Mouse (Mus musculus) forebrain, embryonic 16.5 days (tissue): ENCODE results near the gene E130114P18Rik. TPM values are rescaled to one million over a fixed set of nuclear protein-coding genes. Genes with fewer than 3 reads are reported as not detected.
A peak's percentile ranks its signal among the peaks of the same experiment; 100 is the strongest.

Experiments
- ATAC-seq: fragments of 200-750 bp; cut with Nextera tagmentation; 2 replicates; pipeline ENCODE4 v1.8.0; 2017; ENCODE audit warnings: mild to moderate bottlenecking, moderate library complexity
- H3K27ac ChIP-seq: fragments of 300-500 bp; sonication (generic); 2 replicates; pipeline ENCODE4 v1.5.1; 2014; ENCODE audit warnings: low read length, control low read depth
- H3K27me3 ChIP-seq: fragments of 300-500 bp; sonication (generic); replicated peaks from 2 replicates; pipeline ENCODE4 v1.6.1; 2014; ENCODE audit warnings: low read length; ENCODE audit not compliant: control insufficient read depth, insufficient read depth
- H3K36me3 ChIP-seq: fragments of 300-500 bp; sonication (generic); 2 replicates; pipeline ENCODE4 v1.6.1; 2014; ENCODE audit not compliant: control insufficient read depth, insufficient read depth
- H3K4me1 ChIP-seq: fragments of 300-500 bp; sonication (generic); replicated peaks from 2 replicates; pipeline ENCODE4 v1.6.1; 2014; ENCODE audit warnings: low read length; ENCODE audit not compliant: control insufficient read depth, insufficient read depth
- H3K4me2 ChIP-seq: fragments of 300-500 bp; sonication (generic); 2 replicates; pipeline ENCODE4 v1.6.1; 2014; ENCODE audit warnings: mild to moderate bottlenecking, low read length, control low read depth
- H3K4me3 ChIP-seq: fragments of 300-500 bp; sonication (generic); replicated peaks from 2 replicates; pipeline ENCODE4 v1.5.1; 2014; ENCODE audit warnings: mild to moderate bottlenecking, low read length, control low read depth
- H3K9ac ChIP-seq: fragments of 300-500 bp; sonication (generic); replicated peaks from 2 replicates; pipeline ENCODE4 v1.6.1; 2014; ENCODE audit warnings: low read depth, low read length, control low read depth
- H3K9me3 ChIP-seq: fragments of 300-500 bp; sonication (generic); 2 replicates; pipeline ENCODE4 v1.6.1; 2016; ENCODE audit warnings: low read length; ENCODE audit not compliant: control insufficient read depth
- WGBS: fragments of 180-500 bp; shearing (Covaris S2); extraction: QIAGEN DNeasy Blood & Tissue Kit; methylation state at CpG from one replicate; pipeline ENCODE4 v1.1.7; 2014; 5-methylcytosine and 5-hydroxymethylcytosine counted together
- polyA plus RNA-seq: library from polyadenylated mRNA; unstranded; fragments of >200 nt; fragmentation: Nextera tagmentation; extraction: Ambion mirVana; gene quantifications from 2 replicates; pipeline ENCODE4 v1.2.1, GENCODE M21; 2015

E130114P18Rik gene
- polyA plus RNA-seq, 1 experiment from 2014 or later: 31.0 TPM

DNA sequence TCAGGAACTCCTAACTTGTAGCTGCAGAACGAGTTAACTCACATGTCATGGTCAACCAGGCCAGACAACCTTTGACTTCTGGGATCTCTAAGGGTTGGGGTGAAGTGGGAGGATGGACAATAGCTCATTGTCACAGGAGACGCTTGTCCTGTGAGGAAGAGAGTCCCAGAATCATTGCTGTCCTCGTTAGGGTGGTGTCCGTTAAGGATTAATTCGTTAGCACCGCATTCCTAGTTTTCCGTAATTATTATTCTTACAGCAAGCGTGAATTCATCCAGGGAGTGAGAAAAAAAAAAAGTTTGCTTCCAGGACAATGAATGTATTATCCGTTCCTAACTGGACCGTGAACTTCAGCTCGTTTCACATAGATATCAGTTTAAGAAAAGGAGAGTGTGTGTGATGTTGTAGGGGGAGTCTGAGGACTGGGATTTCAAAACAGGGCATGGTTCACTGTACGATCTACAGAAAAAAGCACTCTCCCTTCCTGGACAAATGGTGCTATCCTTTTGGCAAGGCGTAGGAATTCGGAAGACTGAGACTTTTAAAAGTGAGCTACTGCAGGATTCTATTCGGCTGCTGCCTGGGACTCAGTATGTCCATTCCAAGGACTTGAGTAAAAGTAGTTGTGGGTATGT is 195.0 kb downstream of the E130114P18Rik start:
- WGBS: 9% methylated on average over 15 of the region's 15 CpGs
- no peaks in the 10 kb centered on the region for H3K9me3 ChIP-seq
- peak overlapping the region; percentile 52 for H3K4me2 ChIP-seq
- peak overlapping the region; percentile 47 for H3K4me3 ChIP-seq
- ATAC-seq: peak; percentile 19; the same call in 1 of the 2 replicates
- no peaks in the 10 kb centered on the region for H3K36me3 ChIP-seq
- H3K27me3 ChIP-seq: no peaks in the 10 kb centered on the region
- peak overlapping the region; percentile 93 for H3K27ac ChIP-seq
- H3K4me1 ChIP-seq: peaks cover 40% of the 10 kb centered on the region
- H3K9ac ChIP-seq: peak overlapping the region; percentile 64

DNA sequence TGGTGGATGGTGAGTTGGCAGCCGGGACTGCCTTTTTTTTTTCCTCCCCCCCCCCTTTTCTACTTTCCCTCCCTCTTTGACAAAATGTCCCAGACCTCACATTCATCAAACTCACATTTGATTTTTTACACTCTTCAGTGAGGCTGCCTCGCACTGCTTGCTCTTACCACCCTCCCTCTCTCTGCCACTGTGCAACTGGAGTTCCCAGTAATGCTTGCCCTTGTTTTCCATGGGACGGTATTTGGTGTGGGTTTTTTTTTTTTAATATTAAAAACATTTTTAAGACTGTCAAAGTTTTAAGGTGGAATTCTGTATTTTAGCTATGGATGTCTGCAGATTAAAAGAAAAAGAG is 195.8 kb downstream of the E130114P18Rik start:
- ATAC-seq: peak; percentile 69
- Histone ChIP-seq H3K9ac (peak overlapping the region; percentile 64), H3K9me3 (no peaks in the 10 kb centered on the region), H3K4me3 (peak overlapping the region; percentile 47), H3K4me2 (peak overlapping the region; percentile 52), H3K36me3 (no peaks in the 10 kb centered on the region), H3K4me1 (peaks cover 41% of the 10 kb centered on the region), H3K27me3 (no peaks in the 10 kb centered on the region), H3K27ac (peak overlapping the region; percentile 93)
- WGBS: 16% methylated on average over 3 of the region's 3 CpGs

DNA sequence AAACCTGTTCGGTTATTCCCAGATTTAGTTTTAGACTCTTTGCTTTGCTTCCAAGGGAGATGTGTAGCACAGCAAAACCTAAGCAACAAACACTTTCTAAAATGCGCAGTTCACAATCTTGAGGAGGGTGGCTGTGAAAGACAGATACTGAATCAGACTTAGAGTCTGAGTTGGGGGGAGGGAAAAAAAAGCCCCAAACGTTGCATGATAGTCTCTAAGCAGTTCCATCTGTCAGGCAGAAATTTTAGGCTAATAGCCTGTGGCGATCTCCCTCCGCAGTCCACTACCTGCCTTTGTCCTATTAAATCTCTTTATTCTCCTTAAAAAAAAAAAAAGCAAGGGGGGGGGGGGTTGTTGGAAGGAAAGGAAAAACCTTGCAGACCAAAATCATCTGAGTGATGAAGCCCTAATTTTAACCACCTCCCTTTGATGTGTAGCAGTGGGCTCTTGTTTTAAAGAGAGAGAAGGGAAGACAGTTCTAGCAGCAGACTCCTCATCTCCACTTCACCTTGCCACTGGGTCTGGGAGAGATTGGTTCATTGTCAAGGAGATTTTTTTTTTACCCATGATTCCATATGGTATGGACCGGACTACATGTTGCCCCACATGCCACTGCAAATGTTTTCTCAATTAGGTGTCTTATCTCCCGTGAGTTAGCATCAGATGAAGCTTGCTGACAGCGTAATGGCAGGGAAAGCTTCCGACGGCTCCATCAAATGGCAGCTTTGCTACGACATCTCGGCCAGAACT is 196.4 kb downstream of the E130114P18Rik start:
- peaks cover 41% of the 10 kb centered on the region for H3K4me1 ChIP-seq
- WGBS: 15% methylated on average over 12 of the region's 12 CpGs
- ATAC-seq: peak; percentile 67
- H3K9ac ChIP-seq: peak overlapping the region; percentile 64
- H3K4me3 ChIP-seq: peak overlapping the region; percentile 47
- H3K9me3 ChIP-seq: no peaks in the 10 kb centered on the region
- no peaks in the 10 kb centered on the region for H3K36me3 ChIP-seq
- peak overlapping the region; percentile 52 for H3K4me2 ChIP-seq
- no peaks in the 10 kb centered on the region for H3K27me3 ChIP-seq
- H3K27ac ChIP-seq: peak overlapping the region; percentile 93

- WGBS: 25% methylated on average over 7 of the region's 7 CpGs
- H3K4me3 ChIP-seq: no peak overlapping the region; the same call in 1 of the 2 replicates
- peak overlapping the region; percentile 93 for H3K27ac ChIP-seq
- H3K9me3 ChIP-seq: no peaks in the 10 kb centered on the region
- H3K27me3 ChIP-seq: no peaks in the 10 kb centered on the region
- H3K36me3 ChIP-seq: no peaks in the 10 kb centered on the region
- no peak for ATAC-seq
- H3K4me1 ChIP-seq: peaks cover 43% of the 10 kb centered on the region
- peak overlapping the region; percentile 52 for H3K4me2 ChIP-seq
- no peak overlapping the region for H3K9ac ChIP-seq
Measured at GRCm38 (mm10) chr4:97580906-97581305, 197.0 kb downstream of the E130114P18Rik start.

- WGBS: 59% methylated on average over 9 of the region's 9 CpGs
- H3K9me3 ChIP-seq: no peaks in the 10 kb centered on the region
- no peak overlapping the region for H3K4me3 ChIP-seq
- H3K4me2 ChIP-seq: peak overlapping the region; percentile 5; the same call in 1 of the 2 replicates
- peaks cover 46% of the 10 kb centered on the region for H3K4me1 ChIP-seq
- no peaks in the 10 kb centered on the region for H3K36me3 ChIP-seq
- ATAC-seq: no peak
- H3K27me3 ChIP-seq: no peaks in the 10 kb centered on the region
- H3K9ac ChIP-seq: no peak overlapping the region
- no peak overlapping the region for H3K27ac ChIP-seq
Measured at GRCm38 (mm10) chr4:97578571-97579165, 199.2 kb downstream of the E130114P18Rik start.

DNA sequence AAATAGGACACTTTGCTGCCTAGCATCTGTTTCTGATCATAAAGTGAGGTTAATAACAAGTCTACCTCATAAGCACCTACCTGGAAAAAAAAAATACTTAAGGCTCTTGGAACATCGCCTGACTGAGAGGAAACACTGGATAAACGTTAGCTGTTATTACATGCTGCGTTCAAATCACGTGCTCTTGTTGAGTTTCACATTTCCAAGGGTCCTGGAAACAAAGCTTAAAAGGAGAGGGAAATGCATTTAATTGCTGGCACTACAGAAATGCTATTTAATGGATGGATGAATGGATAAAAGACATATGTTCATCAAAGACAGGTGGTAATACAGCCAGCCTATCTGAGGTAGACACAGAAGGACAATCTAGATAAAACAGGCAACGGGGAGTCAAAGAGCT is 200.4 kb downstream of the E130114P18Rik start:
- no peaks in the 10 kb centered on the region for H3K27me3 ChIP-seq
- WGBS: 24% methylated on average over 5 of the region's 5 CpGs
- H3K27ac ChIP-seq: no peak overlapping the region
- no peaks in the 10 kb centered on the region for H3K9me3 ChIP-seq
- no peaks in the 10 kb centered on the region for H3K36me3 ChIP-seq
- no peak overlapping the region for H3K4me3 ChIP-seq
- H3K9ac ChIP-seq: no peak overlapping the region
- H3K4me1 ChIP-seq: peaks cover 42% of the 10 kb centered on the region
- no peak for ATAC-seq
- H3K4me2 ChIP-seq: no peak overlapping the region

DNA sequence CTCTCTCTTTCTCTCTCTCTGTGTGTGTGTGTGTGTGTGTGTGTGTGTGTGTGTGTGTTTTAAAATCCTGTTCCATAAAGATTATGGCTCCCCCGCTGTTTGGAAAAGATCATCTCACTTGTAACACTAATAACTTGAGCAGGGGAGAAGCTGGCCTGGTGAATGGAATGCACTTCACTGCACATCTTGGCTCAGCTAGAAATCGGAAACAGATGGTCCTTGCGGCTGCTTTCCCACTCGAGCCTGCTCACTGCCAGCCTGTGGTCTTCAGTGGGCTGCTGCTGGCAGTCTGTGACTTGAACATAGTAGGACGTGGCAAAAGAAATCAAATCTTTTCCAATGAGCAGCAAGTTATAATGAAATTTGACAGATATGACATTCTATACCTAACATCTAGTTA is 202.4 kb downstream of the E130114P18Rik start:
- Histone ChIP-seq H3K27me3 (no peaks in the 10 kb centered on the region), H3K4me3 (no peak overlapping the region), H3K9ac (no peak overlapping the region), H3K27ac (peak overlapping the region; percentile 61), H3K4me1 (peaks cover 33% of the 10 kb centered on the region), H3K4me2 (no peak overlapping the region), H3K36me3 (no peaks in the 10 kb centered on the region), H3K9me3 (no peaks in the 10 kb centered on the region)
- ATAC-seq: peak; percentile 94
- WGBS: 24% methylated on average over 5 of the region's 5 CpGs

GRCm38 (mm10) chr4:97569320-97569719 is 208.6 kb downstream of the E130114P18Rik start:
- no peaks in the 10 kb centered on the region for H3K4me1 ChIP-seq
- H3K27me3 ChIP-seq: no peaks in the 10 kb centered on the region
- H3K36me3 ChIP-seq: no peaks in the 10 kb centered on the region
- no peak overlapping the region for H3K4me3 ChIP-seq
- H3K4me2 ChIP-seq: no peak overlapping the region
- H3K27ac ChIP-seq: no peak overlapping the region
- H3K9me3 ChIP-seq: no peaks in the 10 kb centered on the region
- H3K9ac ChIP-seq: no peak overlapping the region
- 88% methylated on average over 3 of the region's 3 CpGs for WGBS
- ATAC-seq: no peak

DNA sequence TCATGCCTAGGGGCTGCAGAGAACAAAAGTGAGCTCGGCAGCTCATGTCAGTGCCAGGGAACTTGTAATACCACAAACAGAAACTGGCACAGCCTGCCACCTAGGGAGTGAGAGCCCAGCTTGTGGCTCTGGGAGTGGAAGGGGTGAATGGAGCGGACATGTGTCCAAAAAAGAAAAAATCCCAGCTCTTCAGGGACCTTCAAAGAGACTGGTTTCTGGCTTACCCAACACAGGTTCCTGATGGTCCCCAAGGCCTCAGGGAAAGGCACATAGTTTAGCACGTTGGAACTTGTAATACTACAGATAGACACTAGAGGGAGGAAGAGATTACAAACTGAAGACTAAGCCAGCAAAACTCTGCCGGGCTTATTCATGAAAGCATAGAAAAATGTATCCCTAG is 213.2 kb downstream of the E130114P18Rik start:
- Histone ChIP-seq H3K27me3 (no peaks in the 10 kb centered on the region), H3K9me3 (no peaks in the 10 kb centered on the region), H3K27ac (no peak overlapping the region), H3K9ac (no peak overlapping the region), H3K36me3 (no peaks in the 10 kb centered on the region), H3K4me2 (no peak overlapping the region), H3K4me1 (no peaks in the 10 kb centered on the region), H3K4me3 (no peak overlapping the region)
- WGBS: 17% methylated on average over 4 of the region's 4 CpGs
- ATAC-seq: peak; percentile 95
